8 mouse cellular contexts compared by ENCODE assay signal in the genomic region with DNA sequence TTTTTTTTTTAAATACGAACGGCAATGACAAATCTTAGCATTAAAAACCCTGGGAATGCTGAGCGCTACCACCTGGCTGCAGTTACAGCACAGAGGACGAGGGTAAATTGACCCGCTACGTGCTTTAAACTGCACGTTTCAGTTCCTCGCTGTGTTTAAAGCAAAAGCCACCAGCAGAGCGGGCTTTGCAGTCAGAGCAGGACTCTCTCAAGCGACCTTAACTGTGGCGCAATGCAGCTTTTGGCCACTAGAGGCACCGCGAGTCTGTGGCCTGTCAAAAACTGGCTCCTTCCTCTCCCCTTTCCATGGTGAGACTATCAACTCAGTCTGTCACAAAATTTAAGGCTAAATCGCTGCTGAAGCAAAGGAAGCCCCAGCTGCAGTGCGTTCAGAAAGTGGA. TPM values are rescaled to one million over a fixed set of nuclear protein-coding genes. Genes with fewer than 3 reads are reported as not detected.
A peak's percentile ranks its signal among the peaks of the same experiment; 100 is the strongest.
DNase-seq lines count a peak whose midpoint lies in the region; ATAC-seq and TF ChIP-seq lines count a peak whose summit lies in the region.

No protein-coding gene starts in this region.

- peak; percentile 74 for ATAC-seq in frontal cortex, adult (ENCODE audit: low TSS enrichment)

- peak; percentile 99 for TF ChIP-seq CTCF in layer of hippocampus, adult 2 months (conservative IDR thresholded peaks at IDR 0.05)

- H3K4me3 ChIP-seq in layer of hippocampus, adult 2 months = peak overlapping the region; percentile 56

- H3K27ac ChIP-seq in layer of hippocampus, adult 2 months = peak overlapping the region; percentile 83

- DNase-seq in MN1 (ENCODE audit: low spot score) = peak; percentile 78
- peak; percentile 73 for DNase-seq in cerebellum, adult 8-10 months
- peak; percentile 98 for DNase-seq in heart, postnatal 4 days
- peak; percentile 91 to 95 for DNase-seq in layer of hippocampus, adult 2 months (ENCODE audit: low spot score in 2 of 2)
- DNase-seq in lung, adult 18-20 months = peak; percentile 84 to 85
- DNase-seq in ovary, adult 18-20 months (ENCODE audit: low spot score) = peak; percentile 80
- DNase-seq in thymus, postnatal 10 days (ENCODE audit: low spot score in 2 of 2) = peak; percentile 11 to 55

RNA-seq across cellular contexts. Expression of a gene that starts 1.3 kb away (rescaled TPM):
- total RNA-seq in heart, postnatal 4 days (2021) = 10 to 100 TPM; 53.5 to 56.8 TPM
- 10 to 100 TPM in 1 of 2 experiments, 1 to 10 TPM in 1; 9.1 to 10.5 TPM for total RNA-seq in layer of hippocampus, adult 2 months (2021)

Comparison
In these comparisons a context has a peak if more than half of its experiments do, and no peak if none do; other contexts are left out.
1. Peak in every context shown above with its lines: DNase-seq, ATAC-seq, H3K4me3 ChIP-seq and H3K27ac ChIP-seq.
2. DNase-seq: peak in every context shown above with its lines; median percentile 98 in heart, postnatal 4 days; 93 in layer of hippocampus, adult 2 months; 84 in lung, adult 18-20 months; 80 in ovary, adult 18-20 months; 78 in MN1; 73 in cerebellum, adult 8-10 months; 33 in thymus, postnatal 10 days.
3. RNA of a gene that starts 1.3 kb away (total RNA-seq): 53.5 to 56.8 TPM in heart, postnatal 4 days; 9.1 to 10.5 TPM in layer of hippocampus, adult 2 months; every median in the first group is over 4 times any median in the second.